Mouse (Mus musculus) layer of hippocampus, postnatal 25 days (tissue): ENCODE data around the gene Cnst. TPM values are rescaled to one million over a fixed set of nuclear protein-coding genes. Genes with fewer than 3 reads are reported as not detected.
A peak's percentile ranks its signal among the peaks of the same experiment; 100 is the strongest.

Experiments
- DNase-seq, 2 experiments: peaks; one replicate each; pipeline ENCODE4 v3.0.0; 2022; ENCODE audit warnings: mixed read lengths in 2 of 2, low spot score in 1 of 2; ENCODE audit errors: extremely low spot score in 1 of 2
- total RNA-seq, 2 experiments: library from RNA; stranded (reverse); gene quantifications; 2 replicates each; pipeline ENCODE4 v1.2.3; 2021

Gene Cnst
- total RNA-seq, 2 experiments from 2014 or later: 30.5 to 35.2 TPM

DNA sequence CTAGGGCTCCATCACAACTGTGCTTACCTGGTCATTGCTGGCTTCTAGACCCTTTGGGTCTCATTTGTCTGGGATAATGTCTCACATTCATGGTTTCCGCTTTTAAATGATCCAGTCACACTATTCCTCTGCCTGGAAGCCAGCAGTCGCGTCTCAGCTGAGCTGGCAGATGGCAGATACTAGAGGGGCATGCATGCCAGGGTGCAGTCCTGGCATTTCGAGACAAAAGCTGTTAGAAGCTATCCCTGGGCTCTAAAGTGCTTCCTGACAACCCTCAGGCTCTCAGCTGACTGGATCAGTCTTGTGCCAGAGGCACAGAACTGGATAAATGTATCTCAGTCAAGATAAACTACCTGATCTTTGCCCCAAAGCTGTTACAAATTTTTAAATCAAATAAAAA is 42.1 kb downstream of the Cnst start:
- DNase-seq: no peak

DNA sequence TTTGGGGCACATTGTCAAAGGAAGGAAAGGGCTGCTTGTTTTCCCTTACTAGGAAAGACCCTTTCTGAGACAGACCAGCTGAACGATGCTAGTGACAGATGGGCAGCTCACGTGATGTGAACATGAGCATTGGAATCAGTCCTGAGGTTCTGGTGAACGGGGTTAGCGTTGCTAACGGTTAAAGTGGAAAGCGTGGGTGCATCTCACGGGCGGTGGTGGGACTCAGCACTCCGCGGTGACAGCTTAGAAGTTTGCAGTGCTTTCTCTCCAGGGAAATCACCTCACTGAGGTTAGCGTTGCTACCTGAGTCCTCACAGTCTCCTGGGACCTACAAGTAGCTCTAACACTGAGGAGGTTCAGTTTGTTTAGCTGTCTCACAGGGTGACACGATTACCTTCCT is 45.5 kb downstream of the Cnst start:
- DNase-seq: peak in 1 of 2 experiments; percentile 49

DNA sequence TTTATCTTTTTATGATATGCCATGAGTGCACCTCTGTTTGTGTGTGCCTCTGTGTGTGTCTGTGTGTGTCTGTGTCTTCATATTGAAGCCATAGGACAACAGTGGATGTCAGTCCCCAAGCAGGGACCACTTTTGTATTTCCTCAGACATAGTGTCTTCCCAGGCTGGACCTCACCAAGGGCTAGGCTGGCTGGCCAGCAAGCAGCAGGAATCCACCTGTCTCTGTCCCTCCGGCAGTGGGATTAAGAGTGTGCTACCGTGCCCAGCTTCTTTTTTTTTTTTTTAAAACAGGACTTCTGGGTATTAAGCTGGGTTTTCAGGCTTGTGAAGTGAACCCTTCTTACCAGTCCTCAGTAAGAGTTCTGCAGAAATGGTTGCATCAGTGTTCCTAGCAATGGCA is 46.0 kb downstream of the Cnst start:
- DNase-seq: no peak

DNA sequence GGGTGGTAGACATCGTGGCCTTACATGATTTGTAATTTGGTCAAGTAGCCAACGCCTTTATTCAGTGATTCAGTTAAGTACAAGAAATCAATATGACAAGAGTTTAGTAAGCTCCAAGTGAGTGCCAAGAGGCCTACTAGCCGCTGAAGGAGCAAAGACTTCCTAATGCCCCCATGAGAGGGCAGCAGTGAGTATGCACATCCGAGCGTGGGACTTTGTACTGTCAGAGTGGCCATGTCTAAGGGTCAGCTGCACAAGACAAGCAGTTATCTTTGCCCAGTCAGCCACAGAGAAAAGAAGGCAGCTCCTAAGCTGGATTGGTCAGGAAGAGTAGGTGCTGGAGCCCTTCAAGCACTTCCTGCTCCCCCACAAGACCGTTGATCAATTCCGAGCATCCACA is 46.8 kb downstream of the Cnst start:
- no peak for DNase-seq

DNA sequence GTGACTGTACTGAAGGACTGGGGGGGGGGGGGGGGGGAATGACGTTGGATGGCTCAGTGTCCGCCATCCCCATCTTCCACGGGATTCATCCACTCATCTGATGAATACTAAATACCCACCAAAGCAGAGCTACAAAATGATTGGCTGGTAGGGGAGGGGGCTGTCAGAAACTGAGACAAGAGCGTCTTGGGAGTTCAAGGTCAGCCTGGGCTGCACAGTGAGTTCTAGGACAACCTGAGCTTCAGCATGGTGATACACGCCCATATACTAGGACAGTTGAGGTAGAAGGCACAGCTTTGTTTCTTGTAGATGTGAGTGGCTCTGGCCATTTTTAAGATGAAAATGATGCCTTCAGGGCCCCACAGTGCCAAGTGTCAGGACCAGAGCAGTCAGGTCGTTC is 52.2 kb downstream of the Cnst start:
- no peak for DNase-seq

DNA sequence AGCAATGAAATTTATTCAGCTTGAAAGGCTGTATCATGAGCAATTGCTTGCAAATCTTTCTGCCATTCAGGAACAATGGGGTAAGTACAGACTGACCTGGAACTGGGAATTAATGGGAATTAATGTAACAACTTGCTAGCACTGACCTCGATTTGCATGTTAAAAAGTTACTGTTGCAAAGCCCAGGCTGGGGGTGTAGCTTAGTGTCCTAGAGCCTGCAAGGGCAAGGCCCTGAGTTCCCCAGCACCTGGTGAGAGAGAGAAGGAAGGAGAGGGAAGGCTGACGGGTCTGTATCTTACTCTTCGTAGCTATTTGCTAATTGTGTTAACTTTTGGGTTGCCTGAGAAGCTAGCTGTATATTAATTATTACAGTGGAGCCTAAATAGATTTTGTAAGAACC is 58.4 kb downstream of the Cnst start:
- no peak for DNase-seq

DNA sequence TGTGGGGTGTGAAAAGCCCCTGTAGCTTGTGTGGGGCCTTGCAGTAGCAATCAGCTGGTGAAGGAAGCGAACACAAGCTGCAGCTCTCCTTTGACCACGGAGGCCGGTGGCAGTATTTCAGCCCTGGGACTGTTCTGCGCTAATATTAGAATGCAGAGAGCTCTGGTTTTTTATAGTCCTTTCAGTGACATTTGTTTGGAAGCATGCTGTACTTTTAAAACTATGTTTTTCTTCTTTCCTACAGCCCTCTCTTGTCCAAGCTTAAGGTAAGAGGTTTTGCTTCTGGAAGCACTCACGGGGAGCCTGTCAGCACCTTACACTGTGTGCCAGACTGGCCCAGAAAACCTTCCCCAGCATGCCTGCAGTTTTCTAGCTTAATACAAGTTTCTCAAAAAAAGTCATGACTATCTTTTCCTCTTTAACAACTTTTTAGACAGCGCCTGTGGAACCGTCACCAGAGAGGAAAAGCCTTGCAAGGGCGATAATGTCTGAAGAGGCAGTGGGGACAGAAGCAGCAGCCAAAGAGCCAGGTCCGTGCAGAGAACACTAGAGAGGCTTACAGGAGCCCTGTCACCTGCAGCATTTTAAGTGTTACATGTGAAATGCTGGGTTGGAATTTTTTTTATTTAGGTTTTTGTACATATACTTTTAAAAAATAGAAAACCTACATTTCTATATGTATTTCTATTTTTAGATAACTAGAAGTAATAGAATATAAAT is 60.0 kb downstream of the Cnst start:
- no peak for DNase-seq

DNA sequence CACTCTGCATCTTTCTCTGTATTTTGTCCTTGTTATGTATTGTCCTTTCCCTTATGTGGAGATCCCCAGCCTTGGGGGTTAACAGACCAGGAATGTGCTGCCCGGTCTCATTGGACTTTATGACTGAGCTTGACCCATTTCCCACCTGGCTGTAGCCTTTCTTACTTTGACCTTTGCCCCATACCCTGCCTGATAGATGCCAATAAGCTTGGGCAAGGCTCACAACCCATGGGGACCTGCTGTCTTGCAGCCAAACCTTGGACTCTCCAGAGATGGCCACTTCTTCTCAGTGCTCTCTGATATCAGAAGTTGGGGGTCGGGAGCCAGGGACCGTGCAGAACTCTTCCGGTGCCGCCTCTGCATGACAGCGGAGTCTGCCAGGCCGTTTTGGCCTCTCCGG is 62.4 kb downstream of the Cnst start:
- DNase-seq: no peak

DNA sequence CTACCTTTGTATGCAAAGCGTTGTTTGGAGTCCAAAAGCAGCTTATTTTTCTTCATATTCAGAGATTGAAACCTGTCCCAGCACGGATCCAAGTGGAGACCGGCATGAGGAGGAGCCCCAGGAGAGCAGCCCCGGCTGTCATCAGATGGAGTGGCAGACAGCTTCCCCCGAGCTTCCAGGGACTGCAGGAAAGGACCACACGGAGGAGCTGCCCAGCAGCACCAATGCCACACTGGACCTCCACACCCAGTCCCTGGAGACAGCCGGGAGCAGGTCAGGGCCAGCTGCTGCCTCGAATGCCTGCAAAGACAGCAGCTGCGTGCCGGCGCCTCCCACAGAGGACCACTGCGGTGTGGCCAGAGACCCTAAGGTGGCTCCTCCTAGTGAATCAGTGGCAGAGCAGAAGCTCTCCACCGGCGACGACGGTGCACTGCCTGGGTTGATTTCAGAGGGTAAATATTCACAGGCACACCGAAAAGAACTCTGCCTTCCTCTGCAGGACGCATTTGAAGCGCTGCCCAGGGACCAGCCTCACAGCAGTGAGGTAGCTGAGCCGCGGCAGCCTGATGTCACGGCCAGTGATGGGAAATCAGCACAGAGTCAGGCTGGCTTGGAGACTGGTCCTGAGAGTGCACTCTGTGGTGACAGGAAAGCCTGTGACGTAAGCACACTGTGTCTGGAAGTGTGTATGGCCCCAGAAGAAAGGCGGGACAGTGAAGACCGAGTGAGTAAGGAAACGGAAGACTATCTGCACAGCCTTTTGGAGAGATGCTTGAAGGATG is 63.7 kb downstream of the Cnst start:
- DNase-seq: no peak

DNA sequence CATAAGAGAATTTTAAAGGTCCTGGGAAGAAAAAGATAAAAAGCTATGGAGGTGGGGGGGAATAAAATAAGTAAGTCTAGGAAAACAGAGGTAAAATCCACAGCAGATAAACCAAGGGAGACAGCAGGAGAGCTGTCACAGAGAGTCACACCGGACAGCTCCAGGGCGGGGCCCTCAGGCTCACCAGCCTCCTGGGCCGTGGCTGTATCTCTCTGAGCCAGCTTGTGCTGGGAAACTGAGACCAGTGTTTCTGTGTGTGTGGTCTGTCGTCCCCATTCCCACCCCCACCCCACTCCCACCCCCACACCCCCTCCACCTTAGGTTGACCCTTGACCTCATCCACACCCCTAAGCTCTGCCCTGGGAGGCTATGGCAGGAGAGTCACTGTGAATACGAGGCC is 65.0 kb downstream of the Cnst start:
- no peak for DNase-seq

DNA sequence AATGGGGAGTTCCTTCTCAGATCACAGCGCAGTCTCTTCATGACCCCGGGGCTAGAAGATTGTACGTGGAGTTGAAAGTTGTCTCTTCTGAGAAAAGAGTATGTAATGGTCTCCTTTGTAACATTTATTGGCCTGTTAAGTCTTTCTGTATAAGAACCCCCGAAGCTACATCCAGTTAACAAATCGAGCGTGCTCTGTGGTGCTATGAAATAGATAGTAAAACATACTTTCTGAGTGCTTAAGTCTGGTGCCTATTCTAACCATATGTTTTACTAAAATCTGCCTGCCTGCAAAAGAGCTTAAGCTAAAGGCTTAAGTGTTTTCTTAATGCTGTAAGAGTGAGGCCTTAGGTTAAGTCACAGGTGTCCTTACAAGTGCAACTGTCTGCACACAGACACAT is 66.2 kb downstream of the Cnst start:
- DNase-seq: no peak

DNA sequence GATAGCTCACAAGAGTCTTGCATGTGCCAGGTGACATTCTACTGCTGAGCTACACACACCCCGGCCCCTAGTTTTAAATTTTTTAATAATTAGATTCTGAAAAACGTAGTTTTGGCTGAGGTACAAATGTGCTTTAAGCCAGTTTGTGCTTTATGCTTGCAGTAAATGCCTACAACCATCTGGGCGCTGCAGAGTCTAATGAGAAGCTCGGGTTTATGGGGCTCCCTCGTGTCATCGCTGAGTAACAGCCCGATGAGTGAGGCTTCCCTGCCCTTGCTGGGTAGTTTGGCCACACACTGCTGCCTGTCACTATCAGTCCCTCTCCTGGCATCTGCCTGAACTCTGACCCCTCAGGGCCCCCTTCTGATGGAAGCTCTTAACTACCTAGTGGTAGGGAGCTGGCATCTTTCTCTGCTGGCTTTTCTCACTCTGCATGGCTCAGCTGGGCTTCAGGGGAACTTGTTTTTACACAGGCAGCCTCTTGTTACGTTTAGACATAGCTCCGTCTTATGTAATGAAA is 66.9 kb downstream of the Cnst start:
- no peak for DNase-seq

DNA sequence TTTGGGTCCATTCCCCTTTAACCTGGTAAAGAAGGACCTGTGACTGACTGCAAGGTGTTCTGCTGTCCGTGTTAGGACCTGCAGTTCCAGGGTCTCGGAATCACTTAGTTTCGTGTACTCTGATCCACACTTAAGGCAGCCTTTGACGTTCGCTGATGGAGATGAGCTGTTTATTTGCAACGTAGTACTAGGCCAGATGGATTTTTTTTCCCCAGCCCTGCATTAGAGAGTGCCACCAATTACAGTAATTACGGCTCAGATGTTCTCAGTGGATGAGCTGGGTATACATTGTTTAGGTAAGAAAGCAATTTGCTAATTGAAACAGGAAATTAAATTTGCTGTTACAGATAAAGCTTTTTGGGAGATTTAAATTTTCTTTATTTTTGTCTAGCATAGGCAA is 71.3 kb downstream of the Cnst start:
- no peak for DNase-seq

DNA sequence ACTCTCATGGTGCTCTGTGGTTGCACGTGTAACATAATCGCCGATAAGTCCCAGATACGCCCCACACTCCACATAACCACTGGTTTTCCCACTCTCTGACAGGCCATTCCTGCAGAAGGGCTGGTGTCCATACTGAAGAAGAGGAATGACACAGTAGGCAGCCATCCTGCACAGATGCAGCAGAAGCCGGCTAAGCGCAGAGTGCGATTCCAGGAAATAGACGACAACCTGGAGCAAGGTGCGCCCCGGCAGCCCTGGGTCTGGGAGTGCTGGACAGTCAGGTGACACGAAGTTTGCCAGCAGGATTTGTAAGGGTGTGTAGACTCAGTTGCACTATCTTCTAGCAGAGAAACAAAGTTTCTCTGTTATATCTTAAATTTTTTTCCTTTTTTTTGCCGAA is 76.5 kb downstream of the Cnst start:
- DNase-seq: no peak

DNA sequence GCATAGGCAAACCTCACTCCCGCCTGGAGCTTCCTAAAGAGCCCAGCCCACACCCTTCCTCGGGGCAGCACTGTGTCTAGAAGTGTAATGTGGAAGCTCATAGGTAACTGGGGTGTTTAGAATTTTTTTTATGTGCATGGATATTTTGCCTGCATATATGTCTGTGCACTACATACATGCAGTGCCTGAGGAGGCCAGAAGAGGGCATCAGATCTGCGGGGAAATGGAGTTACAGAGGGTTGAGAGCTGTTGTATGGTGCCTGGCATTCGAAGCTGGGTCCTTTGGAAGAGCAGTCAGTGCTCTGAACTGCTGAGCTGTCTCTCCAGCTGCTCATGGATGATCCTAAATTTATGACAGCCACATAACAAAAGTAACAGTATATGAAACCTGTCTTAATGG is 77.5 kb downstream of the Cnst start:
- peak in 1 of 2 experiments; percentile 56 for DNase-seq

DNA sequence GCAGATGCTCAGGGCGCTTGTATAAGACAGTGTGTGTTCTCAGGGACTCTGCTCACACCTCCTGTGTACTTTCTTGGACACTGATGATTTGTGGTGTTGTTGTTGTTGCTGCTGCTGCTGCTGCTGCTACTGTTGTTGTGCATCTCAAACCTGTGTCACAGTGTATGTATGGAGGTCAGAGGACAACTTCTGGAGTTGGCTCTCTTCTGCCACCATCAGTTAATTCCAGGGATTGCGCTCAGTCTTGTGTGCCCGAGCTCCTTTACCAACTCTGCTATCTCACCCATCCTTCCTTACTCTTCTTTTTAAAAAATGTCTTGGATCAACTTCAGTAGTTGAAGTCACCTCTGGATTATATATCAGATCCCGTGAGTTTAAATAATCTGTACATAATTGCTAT is 78.2 kb downstream of the Cnst start:
- peak in 1 of 2 experiments; percentile 64 for DNase-seq

DNA sequence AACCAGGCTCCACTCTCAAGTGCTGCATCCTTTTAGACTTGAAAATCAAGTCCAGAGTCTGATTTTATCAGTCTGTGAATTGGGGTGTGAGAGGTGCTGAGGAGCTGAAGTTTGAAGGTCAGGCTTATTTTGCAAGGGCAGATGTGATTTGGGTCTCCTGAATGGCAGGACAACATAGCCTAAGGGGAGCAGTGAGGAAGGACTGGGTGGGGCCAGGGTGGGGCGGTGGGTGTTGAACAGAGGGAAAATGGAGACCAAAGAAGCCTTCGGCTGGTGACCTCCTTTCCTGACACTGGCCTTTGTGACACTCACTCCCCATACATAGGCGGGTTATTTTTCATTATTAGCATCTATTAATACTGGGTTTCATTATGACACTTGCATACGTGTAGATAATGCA is 81.7 kb downstream of the Cnst start:
- DNase-seq: no peak

DNA sequence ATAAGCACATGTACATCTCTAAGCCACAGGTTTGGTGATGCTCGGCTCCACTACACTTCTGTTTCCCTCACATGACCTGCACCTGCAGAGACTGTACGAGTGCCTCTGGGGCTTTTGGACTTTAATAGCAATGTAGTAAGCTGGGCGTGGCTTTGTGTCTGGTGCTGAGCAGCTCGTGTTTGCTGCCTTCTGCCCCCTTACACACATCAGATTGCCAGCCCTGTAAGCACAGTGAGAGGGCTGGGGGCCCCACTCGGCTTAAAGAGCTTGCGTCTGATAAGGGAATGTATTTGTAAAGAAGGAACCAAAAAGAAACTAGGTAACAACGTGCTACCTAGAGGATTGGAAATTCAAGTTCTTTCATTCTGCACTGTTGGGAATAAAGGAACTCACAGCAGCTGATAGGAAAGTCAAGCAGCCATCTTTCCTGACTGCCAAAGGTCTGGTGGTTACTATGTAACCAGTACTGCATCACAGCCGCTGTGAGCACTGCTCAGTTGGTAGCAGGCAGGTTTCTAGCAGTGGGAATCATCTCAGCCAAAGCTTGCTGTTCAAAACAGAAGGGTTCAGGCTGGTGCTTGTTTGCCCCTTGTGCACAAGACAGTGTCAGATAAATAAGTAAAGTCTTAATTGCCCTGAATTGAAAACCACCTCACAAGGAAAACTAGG is 82.4 kb downstream of the Cnst start:
- no peak for DNase-seq

DNA sequence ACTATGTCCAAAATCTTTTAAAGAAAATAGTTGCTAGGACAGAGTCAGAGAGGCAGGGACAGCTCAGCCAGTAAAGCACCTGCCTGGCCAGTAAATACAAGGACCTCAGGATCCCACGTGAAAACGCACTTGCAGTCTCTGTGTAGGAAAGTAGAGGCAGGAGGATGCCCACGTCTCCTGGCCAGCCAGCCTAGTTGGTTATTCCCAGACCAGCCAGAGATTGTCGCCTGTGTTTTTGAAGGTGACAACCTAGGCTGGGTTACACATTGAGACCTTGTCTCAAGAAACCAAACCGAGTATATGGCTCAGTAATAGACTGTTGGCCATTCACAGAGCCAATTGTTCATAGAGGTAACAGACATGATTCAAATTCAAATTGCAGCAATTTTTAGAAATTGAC is 83.1 kb downstream of the Cnst start:
- no peak for DNase-seq

DNA sequence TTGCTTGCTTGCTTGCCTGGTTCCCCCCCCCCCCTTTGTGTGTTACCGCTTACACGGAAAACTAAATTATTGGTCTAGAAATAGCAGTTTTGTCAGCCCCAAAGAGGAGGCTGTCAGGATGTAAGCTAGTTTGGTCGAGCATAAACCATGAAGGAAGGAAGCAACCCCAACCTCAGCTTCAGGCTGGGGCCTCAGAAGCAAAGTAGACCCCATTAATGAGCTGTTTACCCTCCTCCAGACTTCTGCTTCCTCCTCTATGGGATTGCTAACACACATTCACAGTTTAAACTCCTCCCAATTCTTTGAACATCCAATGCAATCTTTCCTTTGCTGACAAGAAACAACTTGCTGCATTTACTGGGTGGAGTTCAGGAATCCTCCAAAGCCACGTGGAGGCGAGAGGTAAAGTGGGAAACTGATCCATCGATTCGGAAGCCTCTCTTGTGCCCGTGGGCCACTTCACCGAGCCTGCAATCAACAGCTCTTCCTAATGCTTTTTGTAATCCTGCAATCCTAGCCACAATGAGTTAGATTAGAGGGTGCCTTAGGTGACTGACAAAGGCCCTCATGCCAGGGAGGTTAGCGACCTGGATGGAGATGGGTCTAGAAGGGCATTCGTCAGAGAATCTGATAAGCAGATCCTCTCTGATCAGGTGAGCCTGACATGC is 86.7 kb downstream of the Cnst start:
- no peak for DNase-seq

DNA sequence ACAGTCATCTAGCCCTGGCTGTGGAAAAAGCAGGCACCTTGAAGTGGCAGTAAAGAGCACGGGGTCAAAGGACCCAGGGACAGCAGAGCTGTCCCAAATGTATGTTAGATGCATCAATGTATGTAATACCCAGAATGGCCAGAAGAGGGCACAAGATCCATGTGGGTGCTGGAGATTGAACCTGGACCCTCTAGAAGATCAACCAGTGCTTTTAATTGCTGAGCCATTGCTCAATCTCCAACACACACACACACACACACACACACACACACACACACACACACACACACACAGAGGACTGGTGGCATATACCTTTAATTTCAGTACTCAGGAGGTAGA is 87.2 kb downstream of the Cnst start:
- DNase-seq: no peak
